Mouse (Mus musculus): ENCODE measurements around the gene Ift88. TPM values are rescaled to one million over a fixed set of nuclear protein-coding genes. Genes with fewer than 3 reads are reported as not detected.

Gene Ift88
- 4.5 to 8.7 TPM (median 7.5 TPM) in 4 replicates for total RNA-seq (2023)

DNA sequence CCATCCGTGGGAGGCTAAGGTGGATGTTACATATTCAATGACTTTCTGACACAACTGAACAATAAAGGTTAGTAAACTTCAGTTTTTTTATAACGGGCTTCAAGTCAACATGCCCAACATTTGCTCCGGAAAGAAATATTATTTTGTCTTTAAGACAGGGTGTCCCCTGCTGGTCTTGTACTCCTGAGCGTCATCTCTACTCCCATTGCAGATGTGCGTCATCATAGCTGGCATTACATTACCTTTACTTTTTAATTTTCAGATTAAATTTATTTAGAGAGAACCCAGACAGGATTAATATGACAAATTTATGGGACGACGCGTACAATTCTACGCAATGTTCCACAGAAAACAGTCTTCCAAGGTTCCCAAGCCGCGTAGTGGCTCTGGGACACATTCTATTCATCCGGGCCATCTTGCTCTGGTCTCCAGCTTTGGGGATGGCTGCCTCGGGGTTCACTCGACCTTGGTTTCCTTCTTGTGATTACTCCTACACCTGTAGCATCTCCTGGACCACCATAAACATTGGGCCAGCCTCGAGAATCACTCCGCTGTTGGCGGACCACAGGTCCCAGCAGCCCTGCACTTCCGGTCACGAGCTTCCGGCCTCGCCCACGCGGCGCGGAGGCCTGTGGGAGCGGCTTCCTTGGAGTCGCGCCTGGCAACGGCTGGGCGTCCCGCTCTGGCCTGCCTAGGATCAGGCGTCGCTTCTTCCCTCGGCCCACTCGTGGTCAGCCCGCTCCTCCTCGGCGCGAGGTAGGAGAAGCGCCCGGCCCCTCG lies at the start of gene Ift88:
TSS of gene Ift88 (plus strand) at position 631 of the 780 bp plus-strand sequence.

GRCm38 (mm10) chr14:57398065-57398757 lies 25.7 kb upstream of the Ift88 start, which contains the start of gene Cryl1:
Cryl1 (minus strand) TSS chr14:57398529.

GRCm38 (mm10) chr14:57524671-57525387 lies 101.0 kb downstream of the Ift88 start, which contains the start of gene Il17d:
Il17d (plus strand) TSS chr14:57524777.

Other genes with a start within 250 kb of the Ift88 start
- gene Cryl1, start 25.5 kb upstream of the Ift88 start, total RNA-seq (2023) = 11.9 to 15.8 TPM (median 13.8 TPM) in 4 replicates
- gene Il17d, start 100.7 kb downstream of the Ift88 start, total RNA-seq (2023) = not detected in 4 replicates
- gene Eef1akmt1, start 147.6 kb downstream of the Ift88 start, total RNA-seq (2023) = 5.5 to 7.1 TPM (median 6.8 TPM) in 4 replicates
- 36.3 to 42.7 TPM (median 39.4 TPM) in 4 replicates for gene Xpo4, start 241.4 kb downstream of the Ift88 start, total RNA-seq (2023)